In the genomic region with DNA sequence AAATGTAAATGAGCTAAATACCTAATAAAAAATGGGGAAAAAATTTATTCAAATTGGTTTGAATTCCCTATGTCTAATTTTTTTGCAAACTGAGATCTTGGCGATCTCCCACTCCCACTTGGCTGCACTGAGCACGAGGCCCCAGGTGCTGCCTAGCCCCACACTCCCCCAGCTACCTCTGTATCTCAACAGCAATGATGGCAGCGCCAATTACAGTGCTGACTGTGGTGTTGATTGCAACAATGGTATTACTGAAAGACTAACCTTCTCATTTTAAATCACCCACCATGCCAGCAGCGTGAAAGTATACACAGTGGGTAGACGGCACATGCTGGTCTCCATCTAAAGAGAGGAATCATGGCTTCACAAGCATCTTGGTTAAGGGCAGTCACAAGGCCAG, we compare ENCODE assay signal across 17 mouse cellular contexts.
"Had no signal": no experiment of that assay in that cellular context is flagged by ENCODE, and none has a peak within 500 bp of the region (broad histone marks: within the 10 kb centered on the region; RNA-seq: fewer than 3 reads in every experiment).

No protein-coding gene starts in this region.

- DNase-seq: cerebellum, adult 2 months; cerebellum, adult 8-10 months; cerebellum, adult 9-10 months; cerebellum, adult 9-11 months; cerebellum, postnatal 10 days; cerebellum, postnatal 14 days; cerebellum, postnatal 25 days; cerebellum, postnatal 36 days; embryo, embryonic 11 days; forebrain, postnatal 0 days; gastrocnemius, adult 2 months; gastrocnemius, postnatal 10 days; gastrocnemius, postnatal 14 days; gastrocnemius, postnatal 25 days; gastrocnemius, postnatal 36 days; heart, adult 18-20 months; heart, adult 2 months had no signal
